Mouse (Mus musculus): ENCODE measurements at regions not wholly inside any gene's neighbourhood (a gene's known extent, or its start where the extent isn't known, plus 50 kb on each side); places are given as distances from the start of the nearest gene placed in this dataset.

DNA sequence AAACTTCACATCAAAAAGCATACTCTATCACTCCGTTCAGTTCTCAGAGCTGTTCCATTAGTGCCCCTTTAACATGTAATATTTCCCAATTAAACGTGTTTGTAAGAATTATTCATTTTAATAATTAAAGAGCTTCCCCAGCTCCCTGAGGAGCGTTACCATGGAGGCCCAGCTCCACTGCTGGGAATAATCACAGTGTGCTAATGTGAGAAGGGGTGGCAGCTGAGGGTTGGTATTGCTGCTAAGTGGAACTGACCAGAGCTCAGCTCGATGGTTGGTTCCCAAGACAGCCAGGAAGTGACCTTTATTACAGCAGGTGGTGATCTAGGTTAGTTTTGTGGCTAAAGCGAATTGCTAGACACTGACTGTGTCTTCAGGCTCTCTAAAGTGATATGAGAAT lies 128.6 kb upstream of the Trpm3 start:
- DNase-seq (peak; percentile 20), ATAC-seq (ENCODE audit: low FRiP score, low TSS enrichment) (no peak)

DNA sequence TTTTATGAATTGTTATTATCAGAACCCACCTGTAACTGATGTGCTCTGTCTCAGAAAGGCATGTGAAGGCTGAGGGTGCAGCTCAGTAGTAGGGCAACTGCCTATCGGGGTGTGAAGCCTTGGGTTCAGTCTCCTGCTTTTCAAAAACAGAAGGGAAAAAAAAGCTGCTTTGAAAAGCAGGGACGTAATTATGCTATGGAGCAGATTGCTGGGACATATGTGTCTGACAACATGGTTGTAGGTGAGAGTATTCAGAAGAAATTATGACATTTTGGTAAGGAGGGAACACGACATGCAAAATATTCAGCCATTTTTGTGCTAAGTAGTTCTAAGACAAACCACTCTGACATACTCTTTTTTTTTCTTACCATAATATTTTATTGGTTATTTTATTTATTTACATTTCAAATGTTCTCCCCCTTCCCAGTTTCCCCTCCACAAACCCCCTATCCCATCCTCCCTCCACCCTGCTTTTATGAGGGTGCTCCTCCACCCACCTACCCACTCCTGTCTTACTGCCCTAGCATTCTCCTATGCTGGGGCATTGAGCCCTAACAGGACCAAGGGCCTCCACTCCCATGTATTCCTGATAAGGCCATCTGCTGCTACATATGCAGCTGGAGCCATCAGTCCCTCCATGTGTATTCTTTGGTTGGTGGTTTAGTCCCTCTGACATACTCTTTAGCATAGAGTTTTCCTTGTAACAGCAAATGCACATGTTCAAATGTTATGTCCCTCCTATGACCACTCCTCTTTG lies 122.8 kb upstream of the Trpm3 start:
- H3K4me3 ChIP-seq (replicated peaks; ENCODE audit: low read depth, low read length) = no peak overlapping the region
- 87% methylated on average over 3 of the region's 3 CpGs for WGBS
- ATAC-seq (ENCODE audit: low FRiP score, low TSS enrichment) = no peak
- no peaks in the 10 kb centered on the region for H3K27me3 ChIP-seq (ENCODE audit: control insufficient read depth, insufficient read depth, low read length)
- no peak overlapping the region for H3K27ac ChIP-seq (replicated peaks; ENCODE audit: low read depth, low read length)
- H3K36me3 ChIP-seq (ENCODE audit: control insufficient read depth, insufficient read depth, low read length) = no peaks in the 10 kb centered on the region
- H3K9ac ChIP-seq (replicated peaks; ENCODE audit: low read length) = no peak overlapping the region
- no peak overlapping the region for H3K4me2 ChIP-seq (ENCODE audit: low read length)
- H3K4me1 ChIP-seq (ENCODE audit: control insufficient read depth, insufficient read depth, low read length) = no peaks in the 10 kb centered on the region
- H3K9me3 ChIP-seq (ENCODE audit: control insufficient read depth, low read length) = no peaks in the 10 kb centered on the region
- DNase-seq = no peak

More for the DNA sequence above, 128.6 kb upstream of the Trpm3 start:
- Histone ChIP-seq H3K4me1 (ENCODE audit: control insufficient read depth, insufficient read depth, low read length) (no peaks in the 10 kb centered on the region), H3K4me2 (ENCODE audit: low read length) (no peak overlapping the region), H3K36me3 (ENCODE audit: control insufficient read depth, insufficient read depth, low read length) (no peaks in the 10 kb centered on the region), H3K27me3 (ENCODE audit: control insufficient read depth, insufficient read depth, low read length) (no peaks in the 10 kb centered on the region), H3K9ac (replicated peaks; ENCODE audit: low read length) (no peak overlapping the region), H3K4me3 (replicated peaks; ENCODE audit: low read depth, low read length) (no peak overlapping the region), H3K27ac (replicated peaks; ENCODE audit: low read depth, low read length) (no peak overlapping the region), H3K9me3 (ENCODE audit: control insufficient read depth, low read length) (no peaks in the 10 kb centered on the region)
- WGBS = 58% methylated on average over 5 of the region's 5 CpGs

DNA sequence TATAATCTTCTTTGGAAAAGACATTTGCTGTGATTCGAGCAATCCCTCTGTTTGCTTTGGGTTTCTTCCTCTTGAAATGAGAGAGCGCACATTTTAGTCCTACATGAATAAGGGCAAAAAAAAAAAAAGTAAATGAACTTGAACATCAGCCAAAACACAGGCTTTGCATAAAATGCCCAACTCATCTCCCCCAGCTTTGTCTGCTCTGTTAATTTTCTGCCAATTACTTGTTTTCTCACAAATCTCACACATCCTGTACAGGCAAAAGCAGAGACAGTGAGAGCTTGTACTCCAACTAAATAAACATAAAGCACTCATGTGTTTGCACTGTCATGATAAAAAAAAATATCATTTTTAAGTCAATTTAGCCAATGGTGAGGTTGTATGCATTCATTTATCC lies 121.4 kb upstream of the Trpm3 start:
- ATAC-seq (ENCODE audit: low FRiP score, low TSS enrichment) (no peak), DNase-seq (peak; percentile 62)
- Histone ChIP-seq H3K4me1 (ENCODE audit: control insufficient read depth, insufficient read depth, low read length) (no peaks in the 10 kb centered on the region), H3K4me2 (ENCODE audit: low read length) (no peak overlapping the region), H3K36me3 (ENCODE audit: control insufficient read depth, insufficient read depth, low read length) (no peaks in the 10 kb centered on the region), H3K9me3 (ENCODE audit: control insufficient read depth, low read length) (no peaks in the 10 kb centered on the region), H3K9ac (replicated peaks; ENCODE audit: low read length) (no peak overlapping the region), H3K27ac (replicated peaks; ENCODE audit: low read depth, low read length) (no peak overlapping the region), H3K4me3 (replicated peaks; ENCODE audit: low read depth, low read length) (no peak overlapping the region), H3K27me3 (ENCODE audit: control insufficient read depth, insufficient read depth, low read length) (no peaks in the 10 kb centered on the region)
- 51% methylated on average over 2 of the region's 2 CpGs for WGBS

DNA sequence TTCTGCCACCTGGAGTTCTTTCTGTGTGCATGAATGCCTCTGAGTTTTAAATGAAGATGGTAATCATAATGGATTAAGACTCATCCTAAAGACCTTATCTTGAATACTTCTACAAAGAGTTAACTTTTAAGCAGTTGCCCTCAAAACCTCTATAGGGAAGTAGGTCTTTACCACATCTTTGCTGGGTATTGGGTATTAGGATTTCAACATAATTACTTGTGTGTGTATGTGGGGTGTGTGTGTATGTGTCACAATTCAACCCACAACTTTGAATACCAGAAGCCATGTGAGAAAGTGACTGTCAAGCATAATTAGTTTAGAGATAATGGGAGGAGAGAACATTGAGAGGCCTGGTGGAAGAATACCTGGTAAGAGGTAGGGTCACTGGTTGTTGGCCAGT lies 111.3 kb upstream of the Trpm3 start:
- Histone ChIP-seq H3K4me2 (ENCODE audit: low read length) (no peak overlapping the region), H3K27ac (replicated peaks; ENCODE audit: low read depth, low read length) (no peak overlapping the region), H3K27me3 (ENCODE audit: control insufficient read depth, insufficient read depth, low read length) (no peaks in the 10 kb centered on the region), H3K4me3 (replicated peaks; ENCODE audit: low read depth, low read length) (no peak overlapping the region), H3K9me3 (ENCODE audit: control insufficient read depth, low read length) (no peaks in the 10 kb centered on the region), H3K9ac (replicated peaks; ENCODE audit: low read length) (no peak overlapping the region), H3K4me1 (ENCODE audit: control insufficient read depth, insufficient read depth, low read length) (no peaks in the 10 kb centered on the region), H3K36me3 (ENCODE audit: control insufficient read depth, insufficient read depth, low read length) (no peaks in the 10 kb centered on the region)
- ATAC-seq (ENCODE audit: low FRiP score, low TSS enrichment) (no peak), DNase-seq (no peak)

DNA sequence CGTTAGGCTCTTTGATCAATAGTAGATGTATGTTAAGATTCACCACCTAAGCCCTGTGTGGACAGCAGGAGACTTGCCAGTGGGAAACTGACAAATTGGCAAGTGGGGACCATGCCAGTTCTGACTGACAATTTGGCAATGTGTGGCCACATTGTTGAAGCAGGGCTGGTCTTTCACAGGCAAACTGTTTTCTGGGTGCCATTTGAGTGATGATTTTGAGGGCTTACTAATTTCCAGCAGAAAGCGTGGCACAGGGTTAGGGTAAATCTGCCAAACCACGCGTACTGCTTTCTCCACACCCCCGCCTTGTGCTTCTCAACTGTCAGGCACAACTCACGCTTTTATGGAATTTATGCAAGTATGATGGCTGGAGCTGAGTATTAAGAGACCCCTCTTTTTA lies 91.2 kb upstream of the Trpm3 start:
- ATAC-seq (ENCODE audit: low FRiP score, low TSS enrichment) (no peak), DNase-seq (no peak)
- Histone ChIP-seq H3K9me3 (ENCODE audit: control insufficient read depth, low read length) (no peaks in the 10 kb centered on the region), H3K27me3 (ENCODE audit: control insufficient read depth, insufficient read depth, low read length) (no peaks in the 10 kb centered on the region), H3K36me3 (ENCODE audit: control insufficient read depth, insufficient read depth, low read length) (no peaks in the 10 kb centered on the region), H3K4me3 (replicated peaks; ENCODE audit: low read depth, low read length) (no peak overlapping the region), H3K27ac (replicated peaks; ENCODE audit: low read depth, low read length) (no peak overlapping the region), H3K4me1 (ENCODE audit: control insufficient read depth, insufficient read depth, low read length) (no peaks in the 10 kb centered on the region), H3K4me2 (ENCODE audit: low read length) (no peak overlapping the region), H3K9ac (replicated peaks; ENCODE audit: low read length) (no peak overlapping the region)
- WGBS = 85% methylated on average over 6 of the region's 6 CpGs

DNA sequence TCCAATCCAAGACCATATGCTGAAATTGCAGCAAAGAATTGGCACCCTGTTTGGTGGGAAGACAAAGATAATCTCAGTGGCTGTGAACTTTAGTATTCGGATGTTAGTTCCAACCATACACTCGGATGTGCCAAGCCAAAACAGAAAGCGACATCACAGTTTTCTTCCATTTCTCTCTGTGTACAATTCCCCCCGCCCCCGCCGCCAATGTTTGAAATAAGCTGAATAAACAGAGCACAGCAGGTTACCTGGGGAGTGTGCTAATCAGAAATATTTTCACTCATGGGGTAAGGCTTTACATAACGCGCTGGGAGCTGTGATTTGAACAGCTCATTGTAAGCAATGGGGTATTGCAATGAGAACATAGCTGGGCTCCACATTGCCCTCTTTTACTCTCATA lies 72.5 kb upstream of the Trpm3 start:
- no peak for ATAC-seq (ENCODE audit: low FRiP score, low TSS enrichment)
- H3K9me3 ChIP-seq (ENCODE audit: control insufficient read depth, low read length) = no peaks in the 10 kb centered on the region
- no peak overlapping the region for H3K9ac ChIP-seq (replicated peaks; ENCODE audit: low read length)
- no peak overlapping the region for H3K4me2 ChIP-seq (ENCODE audit: low read length)
- WGBS = 70% methylated on average over 8 of the region's 8 CpGs
- no peak overlapping the region for H3K27ac ChIP-seq (replicated peaks; ENCODE audit: low read depth, low read length)
- H3K4me3 ChIP-seq (replicated peaks; ENCODE audit: low read depth, low read length) = no peak overlapping the region
- no peaks in the 10 kb centered on the region for H3K27me3 ChIP-seq (ENCODE audit: control insufficient read depth, insufficient read depth, low read length)
- H3K36me3 ChIP-seq (ENCODE audit: control insufficient read depth, insufficient read depth, low read length) = no peaks in the 10 kb centered on the region
- H3K4me1 ChIP-seq (ENCODE audit: control insufficient read depth, insufficient read depth, low read length) = no peaks in the 10 kb centered on the region
- DNase-seq = no peak

DNA sequence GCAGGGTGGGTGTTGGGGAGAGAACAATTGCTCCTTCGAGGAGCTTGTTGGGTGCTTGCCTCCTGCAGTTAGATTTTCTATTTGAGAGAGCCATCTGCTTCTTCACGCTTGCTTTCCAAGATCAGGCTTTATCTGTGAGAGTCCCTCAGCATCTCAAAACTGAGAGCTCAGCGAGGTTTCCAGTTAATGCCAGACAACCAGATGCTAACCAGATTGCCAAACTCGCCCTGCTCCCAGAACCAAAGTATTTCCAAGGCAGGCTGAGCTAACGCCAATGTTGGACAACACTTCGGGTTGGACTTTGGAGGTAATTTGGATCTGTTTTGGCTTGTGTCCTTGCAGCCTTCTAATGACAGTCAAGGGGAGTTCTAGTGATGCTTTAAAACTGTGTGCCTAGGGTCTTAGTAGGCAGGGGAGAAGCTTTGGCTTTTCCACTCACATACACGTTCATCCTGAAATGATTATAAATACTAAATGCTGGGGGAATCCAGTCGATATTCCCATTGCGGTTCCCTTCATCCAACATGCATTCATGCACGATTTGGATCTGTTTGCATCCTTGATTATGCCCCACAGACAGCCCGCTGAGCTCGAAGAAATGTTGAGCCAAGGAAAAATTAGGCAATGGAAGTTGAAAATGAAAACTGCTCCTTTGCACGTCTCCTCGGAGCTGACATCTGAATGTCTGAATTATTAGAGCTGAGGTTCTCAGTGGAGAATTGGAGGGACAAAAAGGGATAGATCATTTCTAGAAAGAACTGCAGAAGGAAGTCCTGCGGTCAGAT lies 68.4 kb upstream of the Trpm3 start:
- no peaks in the 10 kb centered on the region for H3K36me3 ChIP-seq (ENCODE audit: control insufficient read depth, insufficient read depth, low read length)
- no peak overlapping the region for H3K4me2 ChIP-seq (ENCODE audit: low read length)
- H3K9me3 ChIP-seq (ENCODE audit: control insufficient read depth, low read length) = no peaks in the 10 kb centered on the region
- no peaks in the 10 kb centered on the region for H3K27me3 ChIP-seq (ENCODE audit: control insufficient read depth, insufficient read depth, low read length)
- H3K4me1 ChIP-seq (ENCODE audit: control insufficient read depth, insufficient read depth, low read length) = no peaks in the 10 kb centered on the region
- no peak overlapping the region for H3K9ac ChIP-seq (replicated peaks; ENCODE audit: low read length)
- no peak overlapping the region for H3K4me3 ChIP-seq (replicated peaks; ENCODE audit: low read depth, low read length)
- WGBS = 85% methylated on average over 15 of the region's 15 CpGs
- H3K27ac ChIP-seq (replicated peaks; ENCODE audit: low read depth, low read length) = no peak overlapping the region
- DNase-seq (no peak), ATAC-seq (ENCODE audit: low FRiP score, low TSS enrichment) (no peak)

DNA sequence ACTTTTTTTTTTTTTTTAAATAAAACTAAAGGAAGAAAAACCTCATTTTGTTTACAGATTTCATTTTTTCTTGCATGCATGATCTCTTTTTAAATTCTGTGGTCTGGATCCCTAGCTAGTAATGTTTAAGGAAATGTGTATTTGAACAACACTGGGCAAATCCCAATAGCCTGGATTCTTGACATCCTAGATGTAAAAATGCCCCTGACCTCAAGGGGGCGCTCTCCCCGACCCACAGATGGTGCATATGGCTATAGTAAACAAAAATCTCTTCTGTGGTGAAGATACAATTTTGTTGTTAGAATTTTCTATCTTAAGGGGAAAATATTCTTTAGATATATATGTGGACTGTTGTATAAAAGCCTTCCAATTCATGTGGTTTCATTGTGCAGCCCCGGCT lies 67.1 kb upstream of the Trpm3 start:
- Histone ChIP-seq H3K4me2 (ENCODE audit: low read length) (no peak overlapping the region), H3K27ac (replicated peaks; ENCODE audit: low read depth, low read length) (no peak overlapping the region), H3K27me3 (ENCODE audit: control insufficient read depth, insufficient read depth, low read length) (no peaks in the 10 kb centered on the region), H3K4me3 (replicated peaks; ENCODE audit: low read depth, low read length) (no peak overlapping the region), H3K9ac (replicated peaks; ENCODE audit: low read length) (no peak overlapping the region), H3K36me3 (ENCODE audit: control insufficient read depth, insufficient read depth, low read length) (no peaks in the 10 kb centered on the region), H3K4me1 (ENCODE audit: control insufficient read depth, insufficient read depth, low read length) (no peaks in the 10 kb centered on the region), H3K9me3 (ENCODE audit: control insufficient read depth, low read length) (no peaks in the 10 kb centered on the region)
- WGBS = 35% methylated on average over 3 of the region's 3 CpGs
- DNase-seq (no peak), ATAC-seq (ENCODE audit: low FRiP score, low TSS enrichment) (no peak)

DNA sequence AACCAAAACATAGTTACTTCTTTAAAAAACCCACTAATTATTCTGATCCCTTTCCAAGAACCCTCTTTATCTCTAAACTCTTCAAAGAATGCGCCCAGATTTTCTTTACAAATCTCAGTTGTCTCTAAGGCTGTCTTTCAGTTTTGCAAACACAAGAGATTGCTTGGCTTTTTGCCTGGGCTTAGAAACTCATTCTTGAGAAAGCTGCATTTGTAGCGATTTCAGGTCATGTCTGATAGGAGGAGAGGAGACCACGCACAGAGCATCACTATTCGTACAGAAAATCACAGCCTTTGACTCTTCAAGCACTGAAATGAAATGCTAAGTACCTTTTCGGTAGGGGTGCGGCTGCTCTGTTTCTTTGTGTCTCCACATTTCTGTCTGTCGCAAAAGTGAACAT lies 64.8 kb upstream of the Trpm3 start:
- Histone ChIP-seq H3K27me3 (ENCODE audit: control insufficient read depth, insufficient read depth, low read length) (no peaks in the 10 kb centered on the region), H3K36me3 (ENCODE audit: control insufficient read depth, insufficient read depth, low read length) (no peaks in the 10 kb centered on the region), H3K9me3 (ENCODE audit: control insufficient read depth, low read length) (no peaks in the 10 kb centered on the region), H3K4me1 (ENCODE audit: control insufficient read depth, insufficient read depth, low read length) (no peaks in the 10 kb centered on the region), H3K4me3 (replicated peaks; ENCODE audit: low read depth, low read length) (no peak overlapping the region), H3K27ac (replicated peaks; ENCODE audit: low read depth, low read length) (no peak overlapping the region), H3K4me2 (ENCODE audit: low read length) (no peak overlapping the region), H3K9ac (replicated peaks; ENCODE audit: low read length) (no peak overlapping the region)
- 54% methylated on average over 7 of the region's 7 CpGs for WGBS
- DNase-seq = peak; percentile 58
- ATAC-seq (ENCODE audit: low FRiP score, low TSS enrichment) = no peak
